ENCODE assay signal across 34 mouse cellular contexts in the genomic region with DNA sequence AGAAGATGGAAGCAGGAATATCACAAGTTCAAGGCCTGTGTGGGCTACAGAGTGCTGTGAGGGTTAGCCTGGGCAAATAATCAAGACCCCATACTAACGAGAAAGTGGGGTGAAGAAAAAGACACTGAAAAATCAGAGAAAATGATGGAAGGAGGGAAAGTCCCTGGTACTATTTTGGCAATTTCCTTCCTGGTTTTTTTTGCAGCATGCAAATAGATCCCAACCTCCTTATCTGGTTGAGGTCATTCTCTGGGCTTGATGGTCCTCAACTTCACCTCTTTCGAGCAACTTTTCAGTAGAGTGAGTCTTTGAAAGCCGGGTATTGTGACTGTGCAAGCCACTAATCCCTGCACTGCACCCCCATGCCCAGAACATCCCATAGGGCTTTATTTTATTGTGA.
"Had no signal": no experiment of that assay in that cellular context is flagged by ENCODE, and none has a peak within 500 bp of the region (broad histone marks: within the 10 kb centered on the region; RNA-seq: fewer than 3 reads in every experiment).

No protein-coding gene starts in this region.

- H3K9me3 ChIP-seq: heart, embryonic 10.5 days; heart, embryonic 12.5 days; heart, embryonic 13.5 days; heart, embryonic 15.5 days; hindbrain, embryonic 10.5 days; hindbrain, embryonic 12.5 days; hindbrain, embryonic 13.5 days; hindbrain, embryonic 15.5 days; intestine, embryonic 15.5 days; kidney, embryonic 15.5 days had no signal

- H3K36me3 ChIP-seq: heart, embryonic 10.5 days; heart, embryonic 12.5 days; heart, embryonic 13.5 days; heart, embryonic 15.5 days; hindbrain, embryonic 10.5 days; hindbrain, embryonic 12.5 days; hindbrain, embryonic 13.5 days; hindbrain, embryonic 15.5 days; intestine, embryonic 15.5 days; kidney, embryonic 15.5 days had no signal

- H3K27me3 ChIP-seq: heart, embryonic 12.5 days; heart, embryonic 13.5 days; heart, embryonic 15.5 days; hindbrain, embryonic 12.5 days; hindbrain, embryonic 13.5 days; hindbrain, embryonic 15.5 days; intestine, embryonic 15.5 days; kidney, embryonic 15.5 days had no signal

- H3K4me2 ChIP-seq: heart, embryonic 11.5 days; heart, embryonic 12.5 days; heart, embryonic 13.5 days; heart, embryonic 15.5 days; hindbrain, embryonic 12.5 days; hindbrain, embryonic 13.5 days; hindbrain, embryonic 14.5 days; hindbrain, embryonic 15.5 days; intestine, embryonic 15.5 days; kidney, embryonic 15.5 days had no signal

- H3K4me1 ChIP-seq: heart, embryonic 10.5 days; heart, embryonic 12.5 days; heart, embryonic 13.5 days; heart, embryonic 15.5 days; hindbrain, embryonic 10.5 days; hindbrain, embryonic 12.5 days; hindbrain, embryonic 13.5 days; hindbrain, embryonic 15.5 days; intestine, embryonic 15.5 days; kidney, embryonic 15.5 days had no signal

- H3K9ac ChIP-seq: heart, embryonic 12.5 days; heart, embryonic 13.5 days; heart, embryonic 15.5 days; hindbrain, embryonic 12.5 days; hindbrain, embryonic 13.5 days; hindbrain, embryonic 14.5 days; hindbrain, embryonic 15.5 days; intestine, embryonic 15.5 days; kidney, embryonic 15.5 days had no signal

- H3K4me3 ChIP-seq: heart, embryonic 10.5 days; heart, embryonic 12.5 days; heart, embryonic 13.5 days; heart, embryonic 15.5 days; hindbrain, embryonic 10.5 days; hindbrain, embryonic 12.5 days; hindbrain, embryonic 13.5 days; hindbrain, embryonic 15.5 days; intestine, embryonic 15.5 days; kidney, embryonic 15.5 days; layer of hippocampus, adult 2 months had no signal

- DNase-seq: heart, postnatal 10 days; heart, postnatal 14 days; heart, postnatal 36 days; heart, postnatal 4 days; kidney, adult 11 months; kidney, adult 18-20 months; kidney, adult 2 months; kidney, adult 8-10 months; kidney, adult 9 months; kidney, postnatal 10 days; kidney, postnatal 14 days; kidney, postnatal 25 days; kidney, postnatal 36 days; kidney, postnatal 4 days; layer of hippocampus, adult 9-11 months; layer of hippocampus, postnatal 36 days had no signal

- ATAC-seq: hindbrain, embryonic 16.5 days; hindbrain, postnatal 0 days; intestine, embryonic 15.5 days; intestine, embryonic 16.5 days; intestine, postnatal 0 days had no signal

- H3K27ac ChIP-seq: heart, embryonic 10.5 days; heart, embryonic 13.5 days; heart, embryonic 15.5 days; hindbrain, embryonic 10.5 days; hindbrain, embryonic 12.5 days; hindbrain, embryonic 13.5 days; hindbrain, embryonic 14.5 days; hindbrain, embryonic 15.5 days; hindbrain, postnatal 0 days; intestine, embryonic 15.5 days; kidney, embryonic 15.5 days; kidney, postnatal 0 days; layer of hippocampus, adult 2 months had no signal
